Mouse (Mus musculus): ENCODE data around the gene Slc22a3. TPM values are rescaled to one million over a fixed set of nuclear protein-coding genes. Genes with fewer than 3 reads are reported as not detected.

Gene Slc22a3
- polyA plus RNA-seq, 1 experiment from 2014 or later, result 0.68 TPM

GRCm38 (mm10) chr17:12403420-12403819 lies 104.1 kb downstream of the Slc22a3 start:
- Histone ChIP-seq H3K36me3 (ENCODE audit: insufficient read depth, low read length) (no peaks in the 10 kb centered on the region), H3K27me3 (ENCODE audit: insufficient read depth, low read length) (no peaks in the 10 kb centered on the region), H3K9me3 (replicated peaks; ENCODE audit: low read length) (no peaks in the 10 kb centered on the region), H3K9ac (ENCODE audit: low read depth, low read length) (no peak overlapping the region), H3K4me2 (ENCODE audit: low read length) (no peak overlapping the region), H3K4me3 (replicated peaks; ENCODE audit: low read depth, low read length) (no peak overlapping the region), H3K4me1 (replicated peaks; ENCODE audit: insufficient read depth, low read length) (no peaks in the 10 kb centered on the region), H3K27ac (peak overlapping the region; percentile 74; the same call in 1 of the 2 replicates)
- WGBS, result 52% methylated on average over 7 of the region's 7 CpGs
- ATAC-seq (replicated peaks; ENCODE audit: low FRiP score, low read depth) (peak; percentile 52; the same call in 1 of the 2 replicates), DNase-seq (ENCODE audit: low spot score) (peak; percentile 89)
- peak; percentile 64 for TF ChIP-seq CTCF (IDR thresholded peaks at IDR 0.05; ENCODE audit: low read depth)

- no peak for TF ChIP-seq CTCF (IDR thresholded peaks at IDR 0.05; ENCODE audit: low read depth)
- Histone ChIP-seq H3K27ac (no peak overlapping the region), H3K9ac (ENCODE audit: low read depth, low read length) (no peak overlapping the region), H3K4me3 (replicated peaks; ENCODE audit: low read depth, low read length) (no peak overlapping the region), H3K9me3 (replicated peaks; ENCODE audit: low read length) (no peaks in the 10 kb centered on the region), H3K36me3 (ENCODE audit: insufficient read depth, low read length) (no peaks in the 10 kb centered on the region), H3K27me3 (ENCODE audit: insufficient read depth, low read length) (no peaks in the 10 kb centered on the region), H3K4me1 (replicated peaks; ENCODE audit: insufficient read depth, low read length) (no peaks in the 10 kb centered on the region), H3K4me2 (ENCODE audit: low read length) (no peak overlapping the region)
- no peak for ATAC-seq (replicated peaks; ENCODE audit: low FRiP score, low read depth)
- WGBS, result 87% methylated on average over 9 of the region's 9 CpGs
- no peak for DNase-seq (ENCODE audit: low spot score)
Measured at GRCm38 (mm10) chr17:12396163-12396677, 111.3 kb downstream of the Slc22a3 start.

- H3K4me2 ChIP-seq (ENCODE audit: low read length), result no peak overlapping the region
Measured at GRCm38 (mm10) chr17:12388239-12388638, 119.3 kb downstream of the Slc22a3 start.

GRCm38 (mm10) chr17:12387781-12388180 lies 119.7 kb downstream of the Slc22a3 start:
- H3K36me3 ChIP-seq (ENCODE audit: insufficient read depth, low read length), result no peaks in the 10 kb centered on the region
- 71% methylated on average over 2 of the region's 2 CpGs for WGBS
- no peak overlapping the region for H3K4me2 ChIP-seq (ENCODE audit: low read length)
- no peaks in the 10 kb centered on the region for H3K27me3 ChIP-seq (ENCODE audit: insufficient read depth, low read length)
- no peak for TF ChIP-seq CTCF (IDR thresholded peaks at IDR 0.05; ENCODE audit: low read depth)
- no peaks in the 10 kb centered on the region for H3K9me3 ChIP-seq (replicated peaks; ENCODE audit: low read length)
- ATAC-seq (replicated peaks; ENCODE audit: low FRiP score, low read depth) (no peak), DNase-seq (ENCODE audit: low spot score) (no peak)
- H3K9ac ChIP-seq (ENCODE audit: low read depth, low read length), result no peak overlapping the region
- H3K27ac ChIP-seq, result no peak overlapping the region
- H3K4me1 ChIP-seq (replicated peaks; ENCODE audit: insufficient read depth, low read length), result no peaks in the 10 kb centered on the region
- no peak overlapping the region for H3K4me3 ChIP-seq (replicated peaks; ENCODE audit: low read depth, low read length)

More at GRCm38 (mm10) chr17:12388239-12388638, 119.3 kb downstream of the Slc22a3 start:
- H3K36me3 ChIP-seq (ENCODE audit: insufficient read depth, low read length), result no peaks in the 10 kb centered on the region
- no peak for DNase-seq (ENCODE audit: low spot score)
- H3K27me3 ChIP-seq (ENCODE audit: insufficient read depth, low read length), result no peaks in the 10 kb centered on the region
- TF ChIP-seq CTCF (IDR thresholded peaks at IDR 0.05; ENCODE audit: low read depth), result no peak
- H3K4me3 ChIP-seq (replicated peaks; ENCODE audit: low read depth, low read length), result no peak overlapping the region
- no peak overlapping the region for H3K9ac ChIP-seq (ENCODE audit: low read depth, low read length)
- WGBS, result 81% methylated on average over 7 of the region's 7 CpGs
- no peaks in the 10 kb centered on the region for H3K9me3 ChIP-seq (replicated peaks; ENCODE audit: low read length)
- no peak for ATAC-seq (replicated peaks; ENCODE audit: low FRiP score, low read depth)
- H3K27ac ChIP-seq, result no peak overlapping the region
- H3K4me1 ChIP-seq (replicated peaks; ENCODE audit: insufficient read depth, low read length), result no peaks in the 10 kb centered on the region

- Histone ChIP-seq H3K9me3 (replicated peaks; ENCODE audit: low read length) (no peaks in the 10 kb centered on the region), H3K27ac (no peak overlapping the region), H3K4me2 (ENCODE audit: low read length) (no peak overlapping the region), H3K9ac (ENCODE audit: low read depth, low read length) (no peak overlapping the region), H3K27me3 (ENCODE audit: insufficient read depth, low read length) (no peaks in the 10 kb centered on the region), H3K4me1 (replicated peaks; ENCODE audit: insufficient read depth, low read length) (no peaks in the 10 kb centered on the region), H3K4me3 (replicated peaks; ENCODE audit: low read depth, low read length) (no peak overlapping the region), H3K36me3 (ENCODE audit: insufficient read depth, low read length) (no peaks in the 10 kb centered on the region)
- DNase-seq (ENCODE audit: low spot score), result no peak
- no peak for TF ChIP-seq CTCF (IDR thresholded peaks at IDR 0.05; ENCODE audit: low read depth)
- 67% methylated on average over 8 of the region's 8 CpGs for WGBS
- ATAC-seq (replicated peaks; ENCODE audit: low FRiP score, low read depth), result no peak
Measured at GRCm38 (mm10) chr17:12385049-12385794, 122.3 kb downstream of the Slc22a3 start.

GRCm38 (mm10) chr17:12382531-12382930 lies 125.0 kb downstream of the Slc22a3 start:
- no peaks in the 10 kb centered on the region for H3K36me3 ChIP-seq (ENCODE audit: insufficient read depth, low read length)
- H3K4me2 ChIP-seq (ENCODE audit: low read length), result no peak overlapping the region
- H3K27ac ChIP-seq, result no peak overlapping the region
- DNase-seq (ENCODE audit: low spot score) (no peak), ATAC-seq (replicated peaks; ENCODE audit: low FRiP score, low read depth) (no peak)
- no peak overlapping the region for H3K9ac ChIP-seq (ENCODE audit: low read depth, low read length)
- no peaks in the 10 kb centered on the region for H3K9me3 ChIP-seq (replicated peaks; ENCODE audit: low read length)
- H3K27me3 ChIP-seq (ENCODE audit: insufficient read depth, low read length), result no peaks in the 10 kb centered on the region
- no peak overlapping the region for H3K4me3 ChIP-seq (replicated peaks; ENCODE audit: low read depth, low read length)
- TF ChIP-seq CTCF (IDR thresholded peaks at IDR 0.05; ENCODE audit: low read depth), result no peak
- WGBS, result 39% methylated on average over 2 of the region's 2 CpGs
- H3K4me1 ChIP-seq (replicated peaks; ENCODE audit: insufficient read depth, low read length), result no peaks in the 10 kb centered on the region

Data from kidney, postnatal 0 days (tissue).